ENCODE assay signal across 8 mouse cellular contexts in genomic region chr6:135249846-135250531, GRCm38 (mm10). TPM values are rescaled to one million over a fixed set of nuclear protein-coding genes. Genes with fewer than 3 reads are reported as not detected.
DNase-seq lines count a peak whose midpoint lies in the region; ATAC-seq lines count a peak whose summit lies in the region.

No protein-coding gene starts in this region.

- H3K9ac ChIP-seq in hindbrain, embryonic 12.5 days, result no peak overlapping the region

- peaks cover 13% of the 10 kb centered on the region for H3K27me3 ChIP-seq in hindbrain, embryonic 10.5 days (ENCODE audit: insufficient read depth, poor library complexity, severe bottlenecking)
- no peaks in the 10 kb centered on the region for H3K27me3 ChIP-seq in hindbrain, embryonic 12.5 days

- peak; percentile 72 for DNase-seq in hindbrain, embryonic 10.5 days (ENCODE audit: low spot score)
- DNase-seq in cerebellum, postnatal 14 days, result peak; percentile 78 to 82
- DNase-seq in frontal cortex, postnatal 25 days (ENCODE audit: low spot score in 2 of 2), result peak; percentile 52 to 65
- DNase-seq in induced T-regulatory cell, adult 2 months (ENCODE audit: low read depth), result peak; percentile 65
- DNase-seq in left cerebral cortex, postnatal 10 days (ENCODE audit: extremely low spot score in 1 of 2, low spot score in 2 of 2), result peak; percentile 66 to 75
- peak; percentile 75 for DNase-seq in mesoderm, embryonic 11.5 days (ENCODE audit: low read depth, low spot score)
- peak; percentile 83 for DNase-seq in skeletal muscle tissue, adult 2 months (ENCODE audit: low read depth, low spot score)

- WGBS in hindbrain, embryonic 10.5 days, result 64% methylated on average over 19 of the region's 19 CpGs
- 60% methylated on average over 19 of the region's 19 CpGs for WGBS in hindbrain, embryonic 12.5 days

- no peak overlapping the region for H3K4me2 ChIP-seq in hindbrain, embryonic 12.5 days (replicated peaks)

- H3K4me1 ChIP-seq in hindbrain, embryonic 10.5 days (replicated peaks), result peaks cover 22% of the 10 kb centered on the region
- H3K4me1 ChIP-seq in hindbrain, embryonic 12.5 days, result peaks cover 22% of the 10 kb centered on the region

- H3K9me3 ChIP-seq in hindbrain, embryonic 10.5 days, result no peaks in the 10 kb centered on the region
- no peaks in the 10 kb centered on the region for H3K9me3 ChIP-seq in hindbrain, embryonic 12.5 days (replicated peaks)

- H3K4me3 ChIP-seq in hindbrain, embryonic 10.5 days, result no peak overlapping the region
- H3K4me3 ChIP-seq in hindbrain, embryonic 12.5 days, result no peak overlapping the region

- ATAC-seq in hindbrain, embryonic 12.5 days (ENCODE audit: low FRiP score), result no peak

- 0 out of 2 replicates have a peak overlapping the region, but pooled peaks have one; percentile 13 for H3K27ac ChIP-seq in hindbrain, embryonic 10.5 days
- no peak overlapping the region for H3K27ac ChIP-seq in hindbrain, embryonic 12.5 days

- H3K36me3 ChIP-seq in hindbrain, embryonic 10.5 days, result no peaks in the 10 kb centered on the region
- no peaks in the 10 kb centered on the region for H3K36me3 ChIP-seq in hindbrain, embryonic 12.5 days

- intact Hi-C loops in left cerebral cortex, postnatal 10 days (cut with DNase I), result loop anchor here (2.0 to 10.0 kb wide), 2 partner anchors 127 to 165 kb away; no protein-coding TSS in a partner anchor

RNA-seq across cellular contexts. Expression of gene Gsg1, which starts 4.2 kb away (rescaled TPM):
- 0.39 and 0.58 TPM in 2 replicates for polyA plus RNA-seq in hindbrain, embryonic 10.5 days (2016; fragmentation: Nextera tagmentation; extraction: Ambion mirVana)
- polyA plus RNA-seq in hindbrain, embryonic 12.5 days (2016; fragmentation: Nextera tagmentation; extraction: Ambion mirVana), result 0.40 and 0.78 TPM in 2 replicates
- not detected for total RNA-seq in left cerebral cortex, postnatal 10 days (2021)

RNA-seq across cellular contexts. Expression of gene Hebp1, which starts 52.2 kb away (rescaled TPM):
- polyA plus RNA-seq in hindbrain, embryonic 10.5 days (2016; fragmentation: Nextera tagmentation; extraction: Ambion mirVana), result 6.3 and 9.0 TPM in 2 replicates
- polyA plus RNA-seq in hindbrain, embryonic 12.5 days (2016; fragmentation: Nextera tagmentation; extraction: Ambion mirVana), result 4.0 and 6.2 TPM in 2 replicates
- total RNA-seq in left cerebral cortex, postnatal 10 days (2021), result 10 to 100 TPM; 37.8 to 39.5 TPM

RNA-seq across cellular contexts. Expression of gene Fam234b, which starts 52.2 kb away (rescaled TPM):
- polyA plus RNA-seq in hindbrain, embryonic 10.5 days (2016; fragmentation: Nextera tagmentation; extraction: Ambion mirVana), result 24.5 and 28.0 TPM in 2 replicates
- 47.6 and 51.1 TPM in 2 replicates for polyA plus RNA-seq in hindbrain, embryonic 12.5 days (2016; fragmentation: Nextera tagmentation; extraction: Ambion mirVana)
- 10 to 100 TPM; 98.1 TPM for total RNA-seq in left cerebral cortex, postnatal 10 days (2021)
